ENCODE assay signal across 16 mouse cellular contexts in the genomic region with DNA sequence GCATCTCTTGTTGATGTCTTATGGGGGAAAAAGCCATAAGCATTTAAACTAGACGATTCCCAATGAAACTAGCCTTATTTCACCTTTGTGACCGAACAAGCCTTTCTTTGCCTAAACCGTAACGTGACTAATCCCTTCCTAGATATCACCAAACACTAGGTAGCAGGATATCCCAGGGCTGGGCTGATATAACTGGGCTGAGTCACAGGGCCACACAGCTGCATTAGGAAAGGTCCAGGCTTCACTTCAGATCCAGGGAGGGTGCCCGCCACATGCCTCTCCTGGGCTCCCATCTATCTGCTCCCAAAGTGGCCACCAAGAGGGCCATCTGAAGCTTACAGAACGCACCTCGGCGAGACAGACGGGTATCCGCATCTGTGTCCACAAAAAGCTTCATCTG.
"Had no signal": no experiment of that assay in that cellular context is flagged by ENCODE, and none has a peak within 500 bp of the region (broad histone marks: within the 10 kb centered on the region; RNA-seq: fewer than 3 reads in every experiment).

No protein-coding gene starts in this region.

- H3K9ac ChIP-seq: neural tube, embryonic 12.5 days; neural tube, embryonic 13.5 days; neural tube, embryonic 15.5 days; stomach, embryonic 15.5 days had no signal

- H3K9me3 ChIP-seq: neural tube, embryonic 12.5 days; neural tube, embryonic 13.5 days; neural tube, embryonic 15.5 days; stomach, embryonic 15.5 days had no signal

- H3K4me3 ChIP-seq: neural tube, embryonic 12.5 days; neural tube, embryonic 13.5 days; neural tube, embryonic 15.5 days; stomach, embryonic 15.5 days had no signal

- H3K4me2 ChIP-seq: neural tube, embryonic 12.5 days; neural tube, embryonic 13.5 days; neural tube, embryonic 15.5 days; stomach, embryonic 15.5 days had no signal

- H3K27me3 ChIP-seq: neural tube, embryonic 12.5 days; neural tube, embryonic 13.5 days; neural tube, embryonic 15.5 days; stomach, embryonic 15.5 days had no signal

- H3K27ac ChIP-seq: neural tube, embryonic 12.5 days; neural tube, embryonic 13.5 days; neural tube, embryonic 15.5 days; stomach, embryonic 15.5 days had no signal

- DNase-seq: retina, postnatal 1 day; right cerebral cortex, adult 18-20 months; right cerebral cortex, postnatal 14 days; right cerebral cortex, postnatal 25 days; right cerebral cortex, postnatal 4 days; spleen, adult 18-20 months; thymus, adult 18-20 months; thymus, adult 2 months; thymus, postnatal 14 days; thymus, postnatal 25 days; thymus, postnatal 36 days; thymus, postnatal 4 days had no signal
